Mouse (Mus musculus) embryonic facial prominence, embryonic 11.5 days (tissue): ENCODE results near the gene Pold3. TPM values are rescaled to one million over a fixed set of nuclear protein-coding genes. Genes with fewer than 3 reads are reported as not detected.

Source experiments
- ATAC-seq: fragments of 200-750 bp; cut with Nextera tagmentation; replicated peaks from 2 replicates; pipeline ENCODE4 v1.8.0; 2017; ENCODE audit warnings: low read depth; ENCODE audit not compliant: insufficient number of reproducible peaks, low FRiP score, low TSS enrichment
- DNase-seq: peaks from one replicate; pipeline ENCODE4 v3.0.0-alpha.2; 2015; ENCODE audit warnings: low spot score
- H3K27ac ChIP-seq: fragments of 300-500 bp; sonication (generic); replicated peaks from 2 replicates; pipeline ENCODE4 v1.5.1; 2014; ENCODE audit warnings: mild to moderate bottlenecking, low read depth, low read length, control low read depth
- H3K27me3 ChIP-seq: fragments of 300-500 bp; sonication (generic); 2 replicates; pipeline ENCODE4 v1.6.1; 2014; ENCODE audit warnings: mild to moderate bottlenecking, low read length, moderate library complexity, mixed read lengths; ENCODE audit not compliant: control insufficient read depth, insufficient read depth
- H3K36me3 ChIP-seq: fragments of 300-500 bp; sonication (generic); replicated peaks from 2 replicates; pipeline ENCODE4 v1.6.1; 2014; ENCODE audit warnings: low read depth, mild to moderate bottlenecking, low read length, moderate library complexity, mixed read lengths; ENCODE audit not compliant: control insufficient read depth, insufficient read depth
- H3K4me1 ChIP-seq: fragments of 300-500 bp; sonication (generic); 2 replicates; pipeline ENCODE4 v1.6.1; 2014; ENCODE audit warnings: low read length, mixed read lengths; ENCODE audit not compliant: control insufficient read depth, insufficient read depth
- H3K4me2 ChIP-seq: fragments of 300-500 bp; sonication (generic); 2 replicates; pipeline ENCODE4 v1.6.1; 2014; ENCODE audit warnings: low read depth, mild to moderate bottlenecking, control low read depth, low read length, moderate library complexity
- H3K4me3 ChIP-seq: fragments of 300-500 bp; sonication (generic); 2 replicates; pipeline ENCODE4 v1.5.1; 2014; ENCODE audit warnings: low read depth, low read length, control low read depth
- H3K9ac ChIP-seq: fragments of 300-500 bp; sonication (generic); replicated peaks from 2 replicates; pipeline ENCODE4 v1.6.1; 2014; ENCODE audit warnings: mild to moderate bottlenecking, control low read depth, low read length
- H3K9me3 ChIP-seq: fragments of 300-500 bp; sonication (generic); replicated peaks from 2 replicates; pipeline ENCODE4 v1.6.1; 2016; ENCODE audit warnings: mild to moderate bottlenecking, low read length, inconsistent platforms, mixed read lengths; ENCODE audit not compliant: control insufficient read depth
- WGBS: fragments of 180-500 bp; shearing (Covaris S2); extraction: QIAGEN DNeasy Blood & Tissue Kit; methylation state at CpG from one replicate; pipeline ENCODE4 v1.1.7; 2014; 5-methylcytosine and 5-hydroxymethylcytosine counted together
- polyA plus RNA-seq: library from polyadenylated mRNA; unstranded; fragments of >200 nt; fragmentation: Nextera tagmentation; extraction: Ambion mirVana; gene quantifications from 2 replicates; pipeline ENCODE4 v1.2.1, GENCODE M21; 2014

The Pold3 gene
- polyA plus RNA-seq, 1 experiment from 2014 or later, result 110 TPM

GRCm38 (mm10) chr7:100042120-100042519 is 79.2 kb downstream of the Pold3 start:
- 7% methylated on average over 30 of the region's 31 CpGs for WGBS
- no peak overlapping the region for H3K9ac ChIP-seq
- no peak overlapping the region for H3K27ac ChIP-seq
- DNase-seq, result peak; percentile 29
- H3K36me3 ChIP-seq, result no peaks in the 10 kb centered on the region
- peaks cover 5% of the 10 kb centered on the region; the same call in 1 of the 2 replicates for H3K4me1 ChIP-seq
- H3K9me3 ChIP-seq, result no peaks in the 10 kb centered on the region
- ATAC-seq, result peak; percentile 14; the same call in 1 of the 2 replicates
- no peak overlapping the region for H3K4me3 ChIP-seq
- H3K4me2 ChIP-seq, result peak overlapping the region; percentile 29
- no peaks in the 10 kb centered on the region for H3K27me3 ChIP-seq

- ATAC-seq (no peak), DNase-seq (no peak)
- Histone ChIP-seq H3K9me3 (no peaks in the 10 kb centered on the region), H3K4me3 (no peak overlapping the region), H3K36me3 (no peaks in the 10 kb centered on the region), H3K9ac (no peak overlapping the region), H3K27ac (no peak overlapping the region), H3K4me1 (no peaks in the 10 kb centered on the region), H3K27me3 (no peaks in the 10 kb centered on the region), H3K4me2 (no peak overlapping the region)
- WGBS, result 90% methylated on average over 3 of the region's 3 CpGs
These were observed 84.9 kb downstream of the Pold3 start for GRCm38 (mm10) chr7:100036495-100036894.

GRCm38 (mm10) chr7:100036050-100036449 is 85.3 kb downstream of the Pold3 start:
- H3K9ac ChIP-seq, result no peak overlapping the region
- H3K9me3 ChIP-seq, result no peaks in the 10 kb centered on the region
- WGBS, result 87% methylated on average over 7 of the region's 7 CpGs
- ATAC-seq, result no peak
- no peak for DNase-seq
- no peak overlapping the region for H3K4me2 ChIP-seq
- no peak overlapping the region for H3K27ac ChIP-seq
- H3K4me1 ChIP-seq, result no peaks in the 10 kb centered on the region
- no peaks in the 10 kb centered on the region for H3K36me3 ChIP-seq
- H3K4me3 ChIP-seq, result no peak overlapping the region
- H3K27me3 ChIP-seq, result no peaks in the 10 kb centered on the region

GRCm38 (mm10) chr7:100034815-100035463 is 86.4 kb downstream of the Pold3 start:
- WGBS, result 81% methylated on average over 11 of the region's 11 CpGs
- Histone ChIP-seq H3K4me1 (no peaks in the 10 kb centered on the region), H3K27ac (no peak overlapping the region)

GRCm38 (mm10) chr7:100033672-100034071 is 87.7 kb downstream of the Pold3 start:
- Histone ChIP-seq H3K27me3 (no peaks in the 10 kb centered on the region), H3K27ac (no peak overlapping the region), H3K36me3 (no peaks in the 10 kb centered on the region), H3K4me1 (no peaks in the 10 kb centered on the region), H3K4me2 (no peak overlapping the region), H3K9ac (no peak overlapping the region), H3K4me3 (no peak overlapping the region), H3K9me3 (no peaks in the 10 kb centered on the region)
- no peak for DNase-seq
- no peak for ATAC-seq
- WGBS, result 72% methylated on average over 5 of the region's 5 CpGs

More at GRCm38 (mm10) chr7:100034815-100035463, 86.4 kb downstream of the Pold3 start:
- Histone ChIP-seq H3K4me2 (no peak overlapping the region), H3K9me3 (no peaks in the 10 kb centered on the region), H3K4me3 (no peak overlapping the region), H3K27me3 (no peaks in the 10 kb centered on the region), H3K36me3 (no peaks in the 10 kb centered on the region), H3K9ac (no peak overlapping the region)
- ATAC-seq (no peak), DNase-seq (no peak)

Other genes starting within 250 kb of the Pold3 start
- 6.9 and 7.4 TPM in 2 replicates for gene Rnf169, start 141.1 kb downstream of the Pold3 start, polyA plus RNA-seq
- gene Chrdl2, start 115.4 kb downstream of the Pold3 start, polyA plus RNA-seq, result 0.49 and 1.3 TPM in 2 replicates
- 26.4 and 34.9 TPM in 2 replicates for gene Lipt2, start 37.7 kb upstream of the Pold3 start, polyA plus RNA-seq
- gene Kcne3, start 54.9 kb upstream of the Pold3 start, polyA plus RNA-seq, result 13.7 and 16.9 TPM in 2 replicates
- 6.2 and 6.7 TPM in 2 replicates for gene Pgm2l1, start 105.8 kb upstream of the Pold3 start, polyA plus RNA-seq
- gene P4ha3, start 164.0 kb upstream of the Pold3 start, polyA plus RNA-seq, result 10.2 and 11.4 TPM in 2 replicates